Mouse (Mus musculus) CH12.LX (cell line): ENCODE measurements around the gene Gcdh. TPM values are rescaled to one million over a fixed set of nuclear protein-coding genes. Genes with fewer than 3 reads are reported as not detected.

Source experiments
- DNase-seq: peaks from one replicate; pipeline ENCODE4 v3.0.0-alpha.2; 2013; ENCODE audit errors: extremely low read depth
- H3K27ac ChIP-seq: 2 replicates; pipeline ENCODE4 v1.5.1; 2012; ENCODE audit warnings: low read depth, mild to moderate bottlenecking, control low read depth, moderate library complexity; ENCODE audit not compliant: insufficient read depth
- H3K27me3 ChIP-seq: replicated peaks from 2 replicates; pipeline ENCODE3; 2012; ENCODE audit warnings: inconsistent platforms
- H3K36me3 ChIP-seq, 2 experiments: replicated peaks in 1 of 2; 2 replicates each; pipeline versions ENCODE3 to v1.6.1; 2012; ENCODE audit warnings: inconsistent platforms in 1 of 2, low read length in 1 of 2, mild to moderate bottlenecking in 1 of 2, mixed read lengths in 1 of 2, moderate library complexity in 1 of 2; ENCODE audit not compliant: control insufficient read depth in 1 of 2, insufficient read depth in 1 of 2
- H3K4me1 ChIP-seq, 2 experiments: 2 replicates each; pipeline ENCODE4 v1.6.1; 2012; ENCODE audit warnings: inconsistent platforms in 1 of 2, moderate library complexity in 1 of 2; ENCODE audit not compliant: insufficient read depth in 2 of 2, control insufficient read depth in 1 of 2
- H3K4me2 ChIP-seq: 2 replicates; pipeline ENCODE4 v1.6.1; 2012; ENCODE audit warnings: low read depth, mild to moderate bottlenecking, control low read depth; ENCODE audit not compliant: poor library complexity, insufficient read depth, severe bottlenecking
- H3K4me3 ChIP-seq, 3 experiments: fragments of 150-350 bp in 1 of 3; sonication (generic) in 1 of 3; replicated peaks in 1 of 3; 2 replicates each; pipeline versions ENCODE3 to v1.5.1; 2011 to 2012; ENCODE audit warnings: low read depth in 2 of 3, low read length in 2 of 3, mild to moderate bottlenecking in 2 of 3, moderate library complexity in 2 of 3, control low read depth in 1 of 3, improper control_type of control experiment in 1 of 3, inconsistent platforms in 1 of 3, mixed read lengths in 1 of 3; ENCODE audit not compliant: poor library complexity in 1 of 3
- H3K79me2 ChIP-seq: replicated peaks from 2 replicates; pipeline ENCODE4 v1.6.1; 2012; ENCODE audit warnings: mild to moderate bottlenecking, moderate library complexity; ENCODE audit not compliant: control insufficient read depth, poor library complexity, insufficient read depth, severe bottlenecking; ENCODE audit errors: extremely low read depth
- H3K9ac ChIP-seq: 2 replicates; pipeline ENCODE4 v1.6.1; 2012; ENCODE audit warnings: low read depth, mild to moderate bottlenecking, control low read depth, moderate library complexity; ENCODE audit not compliant: insufficient read depth
- H3K9me3 ChIP-seq: replicated peaks from 2 replicates; pipeline ENCODE3; 2012; ENCODE audit warnings: low read length, inconsistent platforms, mixed read lengths
- BHLHE40 ChIP-seq: IDR thresholded peaks from 2 replicates; pipeline ENCODE4 v1.6.1; 2011; ENCODE audit warnings: mild to moderate bottlenecking, low read depth, low read length, improper control_type of control experiment
- CHD1 ChIP-seq: IDR thresholded peaks from 2 replicates; pipeline ENCODE4 v1.6.1; 2012; ENCODE audit warnings: low read depth, low read length, improper control_type of control experiment, inconsistent platforms
- ELF1 ChIP-seq: IDR thresholded peaks from 2 replicates; pipeline ENCODE4 v1.6.1; 2014; ENCODE audit warnings: low read depth, mild to moderate bottlenecking, inconsistent platforms, low read length, improper control_type of control experiment
- ETS1 ChIP-seq: conservative IDR thresholded peaks from 2 replicates; pipeline ENCODE4 v1.6.1; 2012; ENCODE audit warnings: low read depth, mild to moderate bottlenecking, inconsistent platforms, low read length, improper control_type of control experiment, moderate library complexity
- JUN ChIP-seq: IDR thresholded peaks from 2 replicates; pipeline ENCODE4 v1.6.1; 2011; ENCODE audit warnings: low read depth, mild to moderate bottlenecking, low read length, improper control_type of control experiment, moderate library complexity; ENCODE audit not compliant: insufficient read depth
- MAFK ChIP-seq: IDR thresholded peaks from 2 replicates; pipeline ENCODE4 v1.6.1; 2011; ENCODE audit warnings: low read length, improper control_type of control experiment; ENCODE audit not compliant: insufficient replicate concordance
- MEF2A ChIP-seq: IDR thresholded peaks from 2 replicates; pipeline ENCODE4 v1.6.1; 2014; ENCODE audit warnings: low read depth, mild to moderate bottlenecking, inconsistent platforms, low read length, improper control_type of control experiment, borderline replicate concordance
- MXI1 ChIP-seq: IDR thresholded peaks from 2 replicates; pipeline ENCODE4 v1.6.1; 2011; ENCODE audit warnings: mild to moderate bottlenecking, low read depth, low read length, improper control_type of control experiment
- MYC ChIP-seq: IDR thresholded peaks from 2 replicates; pipeline ENCODE4 v1.6.1; 2011; ENCODE audit warnings: low read depth, mild to moderate bottlenecking, improper control_type of control experiment, low read length
- NRF1 ChIP-seq: IDR thresholded peaks from 2 replicates; pipeline ENCODE4 v1.6.1; 2014; ENCODE audit warnings: low read depth, mild to moderate bottlenecking, inconsistent platforms, low read length, improper control_type of control experiment, moderate library complexity
- POLR2AphosphoS2 ChIP-seq: IDR thresholded peaks from 2 replicates; pipeline ENCODE4 v1.6.1; 2011; ENCODE audit warnings: low read depth, low read length, improper control_type of control experiment
- RAD21 ChIP-seq: IDR thresholded peaks from 2 replicates; pipeline ENCODE4 v1.6.1; 2011; ENCODE audit warnings: low read depth, mild to moderate bottlenecking, low read length, improper control_type of control experiment, moderate library complexity
- SMC3 ChIP-seq: IDR thresholded peaks from 2 replicates; pipeline ENCODE4 v1.6.1; 2011; ENCODE audit warnings: low read depth, low read length, improper control_type of control experiment
- UBTF ChIP-seq: IDR thresholded peaks from 2 replicates; pipeline ENCODE4 v1.6.1; 2012; ENCODE audit warnings: low read depth, mild to moderate bottlenecking, inconsistent platforms, low read length, improper control_type of control experiment, moderate library complexity
- USF1 ChIP-seq: IDR thresholded peaks from 2 replicates; pipeline ENCODE4 v1.6.1; 2014; ENCODE audit warnings: low read depth, mild to moderate bottlenecking, inconsistent platforms, low read length, improper control_type of control experiment
- ZC3H11A ChIP-seq: IDR thresholded peaks from 2 replicates; pipeline ENCODE4 v1.6.1; 2012; ENCODE audit warnings: low read depth, mild to moderate bottlenecking, inconsistent platforms, low read length, improper control_type of control experiment
- ZKSCAN1 ChIP-seq: IDR thresholded peaks from 2 replicates; pipeline ENCODE4 v1.6.1; 2012; ENCODE audit warnings: low read depth, inconsistent platforms, low read length, improper control_type of control experiment, borderline replicate concordance
- dilution Hi-C: fragments of 300-500 bp; cut with MboI; formaldehyde crosslinking; loops from 2 replicates; pipeline ENCODE4 v1.14.3; 2020; ENCODE audit warnings: low sequenced_read_pairs; ENCODE audit not compliant: extremely low pct_unique_long_range_greater_than_20kb, extremely low pct_ligation_motif_present
- in situ Hi-C: fragments of 300-500 bp; cut with MboI; formaldehyde crosslinking; loops from 3 replicates; pipeline ENCODE4 v1.14.3; 2019; ENCODE audit warnings: low sequenced_read_pairs, low pct_ligation_motif_present, low pct_unique_long_range_greater_than_20kb, mixed read lengths
- polyA plus RNA-seq: library from polyadenylated mRNA; unstranded; fragments of >175 nt; gene quantifications from 2 replicates; pipeline ENCODE4 v1.2.1, GENCODE M21; 2012; ENCODE audit warnings: low read depth; ENCODE audit not compliant: insufficient read length
- total RNA-seq, 2 experiments: library from RNA; depleted of rRNA; stranded (reverse); fragments of 300-350 nt in 1 of 2; fragments of >200 nt in 1 of 2; gene quantifications; 2 replicates each; pipeline ENCODE4 v1.2.3; 2012 to 2014

The Gcdh gene
- total and polyA plus RNA-seq, 3 experiments: 13.7 to 26.2 (median 16.4) TPM

DNA sequence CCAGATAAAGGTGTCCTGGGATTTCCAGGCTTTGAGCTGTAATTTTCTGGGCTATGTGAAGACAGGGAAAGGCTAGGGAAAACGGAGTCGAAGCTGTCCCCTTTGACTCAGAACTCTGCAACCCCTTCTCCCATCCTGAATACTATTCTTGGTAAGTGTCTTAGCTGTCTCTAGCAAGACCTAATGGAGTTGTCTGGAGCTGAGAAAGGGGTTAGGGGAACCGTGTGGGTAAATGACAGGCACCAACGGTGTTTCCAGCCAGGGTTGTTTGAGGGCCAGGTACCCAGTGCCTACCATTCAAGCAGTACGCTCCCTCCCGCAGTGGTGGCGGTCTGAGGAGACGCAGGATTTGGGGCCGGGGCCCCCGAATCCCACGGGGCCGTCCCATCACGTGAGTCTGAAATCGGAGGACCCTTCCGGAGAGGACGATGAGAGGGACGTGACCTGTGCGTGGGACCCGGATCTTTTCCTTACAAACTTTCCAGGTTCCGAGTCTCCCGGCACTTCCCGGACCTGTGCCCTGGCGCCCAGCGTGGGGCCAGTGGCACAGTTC is 8.7 kb upstream of the Gcdh start:
- DNase-seq: no peak
- TF ChIP-seq SMC3: no peak
- TF ChIP-seq BHLHE40: peak; percentile 87
- TF ChIP-seq USF1: peak; percentile 32
- no peak for TF ChIP-seq ELF1
- TF ChIP-seq, all 38 proteins: peak for 2
- Histone ChIP-seq H3K27me3 (peaks cover 21% of the 10 kb centered on the region), H3K4me1 (peaks cover 2 to 10% of the 10 kb centered on the region in 2 experiments; a peak in 2 of 4 replicates), H3K4me3 (peak overlapping the region; percentile 61 to 79 (median 63)), H3K79me2 (no peaks in the 10 kb centered on the region), H3K27ac (no peak overlapping the region), H3K9ac (peak overlapping the region; percentile 63), H3K9me3 (no peaks in the 10 kb centered on the region), H3K4me2 (peak overlapping the region; percentile 86), H3K36me3 (no peaks in the 10 kb centered on the region)
- in situ Hi-C loops (no loop called here), dilution Hi-C loops (no loop called here)

DNA sequence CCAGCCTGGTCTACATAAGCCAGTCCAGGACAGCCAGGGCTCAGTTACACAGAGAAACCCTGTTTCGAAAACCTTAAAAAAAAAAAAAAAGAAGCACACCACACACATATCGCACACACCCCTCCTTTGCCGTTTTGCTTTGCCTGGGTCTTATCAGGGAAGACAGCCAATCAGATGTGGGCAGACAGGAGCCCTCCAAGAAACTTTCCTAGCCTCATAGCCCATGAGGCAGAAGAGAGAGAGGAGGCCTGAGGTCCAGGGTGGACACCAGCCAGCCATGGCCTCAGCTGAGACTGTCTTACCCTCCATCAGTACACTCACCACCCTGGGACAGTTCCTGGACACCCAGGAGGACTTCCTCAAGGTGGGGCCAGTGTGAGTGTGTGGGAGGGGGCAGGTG is 8.0 kb upstream of the Gcdh start, which contains the start of gene Klf1:
Gene Klf1, plus strand, starts transcription at position 177 of the 400 bp plus-strand sequence.
- Histone ChIP-seq H3K36me3 (no peaks in the 10 kb centered on the region), H3K4me3 (peak within 1 kb of the TSS; percentile 61 to 79 (median 63)), H3K4me2 (peak within 1 kb of the TSS; percentile 86), H3K4me1 (peaks cover 2 to 9% of the 10 kb centered on the region in 2 experiments; a peak in 2 of 4 replicates), H3K79me2 (no peaks in the 10 kb centered on the region), H3K27me3 (peaks cover 21% of the 10 kb centered on the region), H3K27ac (no peak within 1 kb of the TSS), H3K9me3 (no peaks in the 10 kb centered on the region), H3K9ac (peak within 1 kb of the TSS; percentile 63)
- TF ChIP-seq ETS1: no peak
- TF ChIP-seq JUN: no peak
- TF ChIP-seq BHLHE40: no peak
- no peak for TF ChIP-seq MAFK
- no peak for TF ChIP-seq RAD21
- TF ChIP-seq ZC3H11A: no peak
- TF ChIP-seq UBTF: no peak
- no peak for TF ChIP-seq ZKSCAN1
- TF ChIP-seq POLR2AphosphoS2: no peak
- no peak for TF ChIP-seq MEF2A
- no peak for TF ChIP-seq CHD1
- TF ChIP-seq MYC: no peak
- TF ChIP-seq NRF1: no peak
- TF ChIP-seq MXI1: no peak
- TF ChIP-seq SMC3: no peak
- dilution Hi-C loops (no loop called here), in situ Hi-C loops (no loop called here)
- DNase-seq: no peak
